Mouse (Mus musculus): ENCODE measurements around the gene Slc7a14. TPM values are rescaled to one million over a fixed set of nuclear protein-coding genes. Genes with fewer than 3 reads are reported as not detected.

The Slc7a14 gene
- polyA plus RNA-seq, 1 experiment from 2014 or later = 0.54 TPM

DNA sequence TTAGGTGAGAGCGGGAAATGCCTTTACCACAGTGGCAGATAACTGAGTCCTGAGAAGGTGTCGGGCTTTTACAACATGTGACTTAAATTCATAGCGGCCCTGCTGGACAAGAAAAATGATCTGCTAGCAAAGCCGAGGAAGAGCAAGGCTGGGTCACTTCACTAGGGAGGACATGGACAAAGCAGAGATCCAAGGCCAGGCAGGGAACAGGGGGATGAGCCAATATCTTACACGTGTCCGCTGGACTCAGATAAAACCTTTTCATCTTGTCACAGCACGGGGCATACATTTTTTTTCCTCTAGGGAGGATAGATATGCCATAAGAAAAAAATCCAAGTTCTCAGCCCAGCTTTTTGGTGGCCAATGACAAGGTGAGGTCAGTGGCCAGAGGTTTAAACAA, 75.8 kb downstream of the Slc7a14 start:
- Histone ChIP-seq H3K4me2 (no peak overlapping the region), H3K27me3 (replicated peaks) (peaks cover 13% of the 10 kb centered on the region), H3K9me3 (replicated peaks) (no peaks in the 10 kb centered on the region), H3K4me1 (replicated peaks) (no peaks in the 10 kb centered on the region), H3K27ac (ENCODE audit: poor library complexity, severe bottlenecking) (no peak overlapping the region), H3K36me3 (no peaks in the 10 kb centered on the region), H3K9ac (no peak overlapping the region), H3K4me3 (no peak overlapping the region)
- 57% methylated on average over 7 of the region's 7 CpGs for WGBS
- ATAC-seq (ENCODE audit: insufficient number of reproducible peaks, low FRiP score) = no peak

DNA sequence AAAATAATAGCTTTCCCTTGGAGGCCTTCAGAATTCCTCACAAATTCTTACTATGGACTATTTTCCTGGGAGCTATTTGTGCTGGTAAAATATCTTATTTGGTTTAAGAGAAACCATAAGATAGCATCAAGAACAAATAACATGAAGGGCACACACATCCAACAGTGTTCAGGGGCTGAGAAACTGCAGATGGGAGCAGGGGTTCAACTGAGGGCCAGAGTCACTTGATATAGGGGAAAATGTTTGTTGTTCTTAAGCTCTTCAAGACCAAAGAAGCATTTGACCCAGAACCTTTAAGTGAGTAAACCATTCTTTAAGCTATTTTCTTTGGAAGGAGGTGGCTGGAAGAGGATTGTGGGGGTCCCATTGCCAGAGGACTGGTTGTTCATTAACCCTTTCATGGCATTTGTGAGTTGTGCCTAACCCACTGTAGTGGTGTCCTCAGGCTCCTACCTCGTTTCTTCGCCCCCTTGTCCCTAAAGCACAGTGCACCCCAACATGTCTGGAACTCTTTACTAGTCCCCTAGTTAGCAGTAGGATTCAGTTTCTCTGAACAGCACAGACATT, 76.3 kb downstream of the Slc7a14 start:
- no peak overlapping the region for H3K27ac ChIP-seq (ENCODE audit: poor library complexity, severe bottlenecking)
- H3K9ac ChIP-seq = no peak overlapping the region
- H3K27me3 ChIP-seq (replicated peaks) = peaks cover 11% of the 10 kb centered on the region; the same call in 1 of the 2 replicates
- no peak overlapping the region for H3K4me2 ChIP-seq
- no peak for ATAC-seq (ENCODE audit: insufficient number of reproducible peaks, low FRiP score)
- no peaks in the 10 kb centered on the region for H3K9me3 ChIP-seq (replicated peaks)
- no peak overlapping the region for H3K4me3 ChIP-seq
- WGBS = 80% methylated on average over 2 of the region's 2 CpGs
- no peaks in the 10 kb centered on the region for H3K4me1 ChIP-seq (replicated peaks)
- H3K36me3 ChIP-seq = no peaks in the 10 kb centered on the region

DNA sequence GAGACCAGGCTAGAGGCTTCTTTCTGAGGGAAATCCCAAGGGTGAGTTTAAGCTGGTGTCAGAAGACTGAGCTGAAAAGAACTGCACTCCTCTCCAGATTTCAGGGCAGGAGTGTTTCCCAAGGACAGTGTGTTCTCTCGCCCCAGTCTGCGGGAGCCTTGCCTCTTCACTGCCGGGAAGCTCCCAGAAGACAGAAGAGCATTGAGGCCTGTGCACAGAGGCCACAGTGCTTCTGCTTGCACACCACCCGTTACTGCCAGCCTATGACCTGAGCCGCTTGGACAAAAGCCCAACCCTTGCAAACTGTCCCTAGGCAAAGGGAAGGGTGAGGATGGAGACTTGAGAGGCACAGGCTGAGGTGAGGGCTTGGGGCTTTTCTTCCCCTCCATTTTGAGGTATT, 80.9 kb downstream of the Slc7a14 start:
- Histone ChIP-seq H3K9ac (no peak overlapping the region), H3K36me3 (no peaks in the 10 kb centered on the region), H3K4me3 (no peak overlapping the region), H3K4me1 (replicated peaks) (no peaks in the 10 kb centered on the region), H3K4me2 (no peak overlapping the region), H3K9me3 (replicated peaks) (no peaks in the 10 kb centered on the region), H3K27ac (ENCODE audit: poor library complexity, severe bottlenecking) (no peak overlapping the region), H3K27me3 (replicated peaks) (peaks cover 20% of the 10 kb centered on the region; the same call in 1 of the 2 replicates)
- no peak for ATAC-seq (ENCODE audit: insufficient number of reproducible peaks, low FRiP score)
- WGBS = 78% methylated on average over 5 of the region's 5 CpGs

- no peak overlapping the region for H3K4me2 ChIP-seq
- H3K36me3 ChIP-seq = no peaks in the 10 kb centered on the region
- no peak for ATAC-seq (ENCODE audit: insufficient number of reproducible peaks, low FRiP score)
- 65% methylated on average over 2 of the region's 2 CpGs for WGBS
- peaks cover 3% of the 10 kb centered on the region; the same call in 1 of the 2 replicates for H3K9me3 ChIP-seq (replicated peaks)
- H3K27me3 ChIP-seq (replicated peaks) = peaks cover 28% of the 10 kb centered on the region; the same call in 1 of the 2 replicates
- no peak overlapping the region for H3K9ac ChIP-seq
- H3K4me3 ChIP-seq = no peak overlapping the region
- no peak overlapping the region for H3K27ac ChIP-seq (ENCODE audit: poor library complexity, severe bottlenecking)
- H3K4me1 ChIP-seq (replicated peaks) = no peaks in the 10 kb centered on the region
Observed at GRCm38 (mm10) chr3:31228487-31228886, 81.7 kb downstream of the Slc7a14 start.

GRCm38 (mm10) chr3:31223551-31223950, 86.6 kb downstream of the Slc7a14 start:
- H3K4me2 ChIP-seq = no peak overlapping the region
- peaks cover 28% of the 10 kb centered on the region; the same call in 1 of the 2 replicates for H3K27me3 ChIP-seq (replicated peaks)
- ATAC-seq (ENCODE audit: insufficient number of reproducible peaks, low FRiP score) = no peak
- no peak overlapping the region for H3K9ac ChIP-seq
- 90% methylated on average over 17 of the region's 17 CpGs for WGBS
- H3K27ac ChIP-seq (ENCODE audit: poor library complexity, severe bottlenecking) = no peak overlapping the region
- no peaks in the 10 kb centered on the region for H3K36me3 ChIP-seq
- H3K4me1 ChIP-seq (replicated peaks) = peaks cover 5% of the 10 kb centered on the region
- peaks cover 3% of the 10 kb centered on the region for H3K9me3 ChIP-seq (replicated peaks)
- H3K4me3 ChIP-seq = no peak overlapping the region

GRCm38 (mm10) chr3:31220040-31220439, 90.1 kb downstream of the Slc7a14 start:
- H3K9me3 ChIP-seq (replicated peaks) = peaks cover 3% of the 10 kb centered on the region
- WGBS = 63% methylated on average over 4 of the region's 4 CpGs
- no peaks in the 10 kb centered on the region for H3K36me3 ChIP-seq
- no peak overlapping the region for H3K9ac ChIP-seq
- H3K4me1 ChIP-seq (replicated peaks) = peaks cover 5% of the 10 kb centered on the region
- no peak overlapping the region for H3K4me2 ChIP-seq
- H3K27ac ChIP-seq (ENCODE audit: poor library complexity, severe bottlenecking) = no peak overlapping the region
- no peak overlapping the region for H3K4me3 ChIP-seq
- no peak for ATAC-seq (ENCODE audit: insufficient number of reproducible peaks, low FRiP score)
- H3K27me3 ChIP-seq (replicated peaks) = peaks cover 27% of the 10 kb centered on the region

- no peak overlapping the region for H3K27ac ChIP-seq (ENCODE audit: poor library complexity, severe bottlenecking)
- H3K9me3 ChIP-seq (replicated peaks) = peaks cover 3% of the 10 kb centered on the region
- H3K27me3 ChIP-seq (replicated peaks) = peaks cover 30% of the 10 kb centered on the region
- no peak overlapping the region for H3K4me2 ChIP-seq
- no peak overlapping the region for H3K4me3 ChIP-seq
- 81% methylated on average over 7 of the region's 7 CpGs for WGBS
- ATAC-seq (ENCODE audit: insufficient number of reproducible peaks, low FRiP score) = no peak
- peaks cover 5% of the 10 kb centered on the region for H3K4me1 ChIP-seq (replicated peaks)
- no peak overlapping the region for H3K9ac ChIP-seq
- no peaks in the 10 kb centered on the region for H3K36me3 ChIP-seq
Observed at GRCm38 (mm10) chr3:31219483-31219882, 90.7 kb downstream of the Slc7a14 start.

DNA sequence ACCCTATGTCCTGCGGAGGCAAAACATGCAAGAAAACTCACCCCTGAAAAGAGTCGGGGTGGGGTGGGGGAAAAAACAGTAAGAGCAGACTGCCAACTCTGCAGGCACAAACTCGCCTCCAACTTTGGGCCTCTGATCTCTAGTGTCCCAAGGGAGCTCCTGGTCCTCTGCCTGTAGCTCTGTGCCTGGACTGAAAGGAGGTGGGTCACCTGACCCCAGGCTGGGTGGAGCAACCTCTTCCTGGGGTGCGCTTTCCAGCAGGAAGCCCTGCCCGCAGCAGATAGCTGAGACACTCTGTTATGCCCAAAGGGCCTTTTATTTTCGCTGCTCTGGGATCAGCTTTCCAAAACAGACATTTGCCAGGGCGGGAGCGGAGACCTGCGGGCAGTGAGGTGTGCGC, 92.7 kb downstream of the Slc7a14 start:
- H3K27me3 ChIP-seq (replicated peaks) = peaks cover 27% of the 10 kb centered on the region
- H3K4me2 ChIP-seq = no peak overlapping the region
- peak; percentile 45 for ATAC-seq (ENCODE audit: insufficient number of reproducible peaks, low FRiP score)
- H3K27ac ChIP-seq (ENCODE audit: poor library complexity, severe bottlenecking) = no peak overlapping the region
- H3K4me1 ChIP-seq (replicated peaks) = peaks cover 5% of the 10 kb centered on the region
- no peak overlapping the region for H3K9ac ChIP-seq
- no peaks in the 10 kb centered on the region; the same call in 1 of the 2 replicates for H3K9me3 ChIP-seq (replicated peaks)
- 65% methylated on average over 10 of the region's 10 CpGs for WGBS
- no peak overlapping the region for H3K4me3 ChIP-seq
- no peaks in the 10 kb centered on the region for H3K36me3 ChIP-seq

DNA sequence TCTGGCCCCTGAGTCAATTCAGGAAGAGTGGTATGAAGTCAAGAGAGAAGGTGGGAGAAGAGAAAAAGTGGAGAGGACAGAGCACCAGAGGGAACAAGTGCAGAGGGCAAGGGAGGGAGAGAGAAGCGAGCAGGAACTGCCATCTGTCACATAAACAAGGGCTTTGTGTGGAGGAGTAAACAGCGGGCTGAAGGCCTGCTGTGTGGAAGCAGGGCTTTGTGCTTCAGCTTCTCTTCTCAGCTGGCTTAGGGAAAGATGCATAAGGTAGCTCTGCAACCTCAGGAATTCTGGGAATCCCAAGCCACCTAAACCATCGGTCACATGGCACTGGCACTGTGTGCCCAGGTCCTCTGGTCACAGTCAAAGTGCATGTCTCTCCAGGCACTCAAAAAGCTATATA, 96.4 kb downstream of the Slc7a14 start:
- no peak overlapping the region for H3K4me3 ChIP-seq
- no peak for ATAC-seq (ENCODE audit: insufficient number of reproducible peaks, low FRiP score)
- H3K36me3 ChIP-seq = no peaks in the 10 kb centered on the region
- H3K27ac ChIP-seq (ENCODE audit: poor library complexity, severe bottlenecking) = no peak overlapping the region
- H3K4me2 ChIP-seq = no peak overlapping the region
- WGBS = 39% methylated on average over 3 of the region's 3 CpGs
- peaks cover 45% of the 10 kb centered on the region for H3K27me3 ChIP-seq (replicated peaks)
- H3K9ac ChIP-seq = no peak overlapping the region
- H3K9me3 ChIP-seq (replicated peaks) = no peaks in the 10 kb centered on the region
- H3K4me1 ChIP-seq (replicated peaks) = no peaks in the 10 kb centered on the region

DNA sequence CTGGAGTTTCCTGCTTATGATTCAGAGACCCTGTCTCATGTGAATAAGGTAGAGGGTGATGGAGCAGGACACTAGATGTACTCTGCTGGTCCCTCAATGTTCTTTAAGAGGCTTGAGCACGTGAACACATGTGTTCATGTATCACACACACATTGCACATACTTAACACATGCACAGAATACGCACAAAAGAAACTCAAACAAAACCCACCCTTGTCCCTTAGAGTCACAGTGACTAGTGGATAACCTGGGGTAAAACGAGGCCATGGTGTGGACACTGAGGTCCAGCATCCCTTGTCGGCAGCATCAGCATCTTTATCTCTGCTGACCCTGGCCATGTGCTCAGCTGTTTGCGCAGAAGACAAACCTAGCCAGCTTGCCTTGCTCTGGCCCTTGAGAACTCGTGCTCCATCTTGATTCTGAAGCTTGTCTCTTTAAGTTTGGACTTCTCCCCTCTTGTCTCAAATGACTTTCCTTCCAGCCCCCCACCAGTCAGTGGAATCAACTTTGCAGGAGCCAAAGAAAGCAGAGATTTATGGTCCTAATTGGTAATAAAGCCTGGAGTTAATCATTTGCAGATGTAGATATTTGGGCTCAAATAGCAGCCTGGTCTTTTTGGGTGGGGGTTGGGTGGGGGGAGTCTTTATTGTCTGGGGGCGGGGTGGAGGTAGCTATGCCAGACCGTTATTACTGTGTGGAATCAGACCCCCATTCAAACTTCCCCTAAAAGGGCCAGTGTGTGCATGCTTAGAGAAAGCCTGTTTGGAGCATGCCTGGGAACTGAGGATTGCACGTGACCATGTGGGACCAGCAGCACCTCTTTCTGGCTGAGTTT, 97.8 kb downstream of the Slc7a14 start:
- Histone ChIP-seq H3K4me2 (no peak overlapping the region), H3K27me3 (replicated peaks) (peaks cover 35% of the 10 kb centered on the region; the same call in 1 of the 2 replicates), H3K36me3 (no peaks in the 10 kb centered on the region), H3K4me3 (no peak overlapping the region), H3K4me1 (replicated peaks) (0 out of 2 replicates have a peak, but pooled peaks cover 3% of the 10 kb centered on the region), H3K27ac (ENCODE audit: poor library complexity, severe bottlenecking) (no peak overlapping the region), H3K9ac (no peak overlapping the region), H3K9me3 (replicated peaks) (no peaks in the 10 kb centered on the region)
- no peak for ATAC-seq (ENCODE audit: insufficient number of reproducible peaks, low FRiP score)
- WGBS = 60% methylated on average over 9 of the region's 9 CpGs

- H3K9ac ChIP-seq = 0 out of 2 replicates have a peak overlapping the region, but pooled peaks have one; percentile 53
- H3K27ac ChIP-seq (ENCODE audit: poor library complexity, severe bottlenecking) = no peak overlapping the region
- H3K4me1 ChIP-seq (replicated peaks) = 0 out of 2 replicates have a peak, but pooled peaks cover 3% of the 10 kb centered on the region
Observed at GRCm38 (mm10) chr3:31209001-31209400, 101.2 kb downstream of the Slc7a14 start.

More at GRCm38 (mm10) chr3:31209001-31209400, 101.2 kb downstream of the Slc7a14 start:
- Histone ChIP-seq H3K27me3 (replicated peaks) (peaks cover 32% of the 10 kb centered on the region; the same call in 1 of the 2 replicates), H3K4me2 (peak overlapping the region; percentile 53), H3K36me3 (no peaks in the 10 kb centered on the region), H3K4me3 (peak overlapping the region; percentile 21), H3K9me3 (replicated peaks) (no peaks in the 10 kb centered on the region)
- ATAC-seq (ENCODE audit: insufficient number of reproducible peaks, low FRiP score) = no peak
- WGBS = 17% methylated on average over 19 of the region's 19 CpGs
